Mouse (Mus musculus) CD4-positive naive resting alpha-beta T cell, adult 76 days (primary cell): Measurements from ENCODE around the gene Olfr10. TPM values are rescaled to one million over a fixed set of nuclear protein-coding genes. Genes with fewer than 3 reads are reported as not detected.

Source experiments
- total RNA-seq: library from RNA; stranded (reverse); gene quantifications from one replicate; pipeline ENCODE4 v1.2.4, GENCODE M21; 2023

Olfr10 gene
- total RNA-seq: not detected

GRCm38 (mm10) chr11:49304441-49304840, at the start of gene Olfr10:
Olfr10 (plus strand) TSS chr11:49304741.

GRCm38 (mm10) chr11:49278222-49278621, 26.3 kb upstream of the Olfr10 start, which contains the start of gene Olfr1393:
Olfr1393 (plus strand) TSS chr11:49278304.

GRCm38 (mm10) chr11:49284982-49285381, 19.6 kb upstream of the Olfr10 start, which contains the start of gene Olfr1392:
Olfr1392 (plus strand) TSS chr11:49285282.

GRCm38 (mm10) chr11:49322442-49322841, 17.9 kb downstream of the Olfr10 start, which contains the start of gene Olfr1391:
Olfr1391 (plus strand) TSS chr11:49322742.

GRCm38 (mm10) chr11:49334888-49335287, 30.3 kb downstream of the Olfr10 start, which contains the start of gene Olfr1390:
Olfr1390 (plus strand) TSS chr11:49335188.

Other genes starting within 250 kb of the Olfr10 start
- 70.1 TPM for gene Tgtp2, start 240.5 kb upstream of the Olfr10 start, total RNA-seq
- gene Ifi47, start 228.2 kb upstream of the Olfr10 start, total RNA-seq: 87.3 TPM
- gene Olfr1396, start 189.9 kb upstream of the Olfr10 start, total RNA-seq: not detected
- gene Olfr1395, start 162.5 kb upstream of the Olfr10 start, total RNA-seq: not detected
- not detected for gene Olfr1394, start 150.4 kb upstream of the Olfr10 start, total RNA-seq
- gene Btnl9, start 117.6 kb upstream of the Olfr10 start, total RNA-seq: not detected
- gene Zfp62, start 101.4 kb upstream of the Olfr10 start, total RNA-seq: 106 TPM
- gene Mgat1, start 60.5 kb upstream of the Olfr10 start, total RNA-seq: 46.4 TPM
- 0.44 TPM for gene Olfr1393, start 26.4 kb upstream of the Olfr10 start, total RNA-seq
- gene Olfr1392, start 19.5 kb upstream of the Olfr10 start, total RNA-seq: not detected
- not detected for gene Olfr1391, start 18.0 kb downstream of the Olfr10 start, total RNA-seq
- not detected for gene Olfr1390, start 30.4 kb downstream of the Olfr10 start, total RNA-seq
- not detected for gene Olfr1389, start 118.3 kb downstream of the Olfr10 start, total RNA-seq
- gene Olfr1388, start 131.9 kb downstream of the Olfr10 start, total RNA-seq: not detected
- gene Olfr1387, start 150.6 kb downstream of the Olfr10 start, total RNA-seq: not detected
- not detected for gene Olfr1386, start 160.3 kb downstream of the Olfr10 start, total RNA-seq
- not detected for gene Olfr1385, start 184.3 kb downstream of the Olfr10 start, total RNA-seq
- not detected for gene Olfr1384, start 202.0 kb downstream of the Olfr10 start, total RNA-seq
- not detected for gene Olfr1383, start 214.9 kb downstream of the Olfr10 start, total RNA-seq
- not detected for gene Olfr1382, start 223.5 kb downstream of the Olfr10 start, total RNA-seq
- not detected for gene Olfr1381, start 238.7 kb downstream of the Olfr10 start, total RNA-seq